Mouse (Mus musculus) layer of hippocampus, postnatal 14 days (tissue): ENCODE measurements around the gene Rraga. TPM values are rescaled to one million over a fixed set of nuclear protein-coding genes. Genes with fewer than 3 reads are reported as not detected.

Experiments used
- DNase-seq, 2 experiments: peaks; one replicate each; pipeline ENCODE4 v3.0.0; 2021 to 2022; ENCODE audit warnings: low spot score in 2 of 2, mixed read lengths in 1 of 2
- long read RNA-seq, 2 experiments: library from polyadenylated mRNA; stranded (forward); transcript quantifications; one replicate each; pipeline ENCODE4 v2.0.0; 2021
- total RNA-seq, 2 experiments: library from RNA; stranded (reverse); gene quantifications; 2 replicates each; pipeline ENCODE4 v1.2.3; 2021

Rraga gene
- 100 to 1,000 TPM; 144 to 148 TPM for total RNA-seq
- long read RNA-seq, experiment 1, transcript Rraga-201 (1 exons, 1,618 nt), result major isoform, 73 of 73 reads
- long read RNA-seq, experiment 1, partial matches to known transcripts, result 0 of 73 reads
- long read RNA-seq, experiment 1, other reads (novel, unspliced or antisense), result 0 of 73 reads
- long read RNA-seq, experiment 2, transcript Rraga-201 (1 exons, 1,618 nt), result major isoform, 107 of 107 reads
- long read RNA-seq, experiment 2, partial matches to known transcripts, result 0 of 107 reads
- long read RNA-seq, experiment 2, other reads (novel, unspliced or antisense), result 0 of 107 reads

DNA sequence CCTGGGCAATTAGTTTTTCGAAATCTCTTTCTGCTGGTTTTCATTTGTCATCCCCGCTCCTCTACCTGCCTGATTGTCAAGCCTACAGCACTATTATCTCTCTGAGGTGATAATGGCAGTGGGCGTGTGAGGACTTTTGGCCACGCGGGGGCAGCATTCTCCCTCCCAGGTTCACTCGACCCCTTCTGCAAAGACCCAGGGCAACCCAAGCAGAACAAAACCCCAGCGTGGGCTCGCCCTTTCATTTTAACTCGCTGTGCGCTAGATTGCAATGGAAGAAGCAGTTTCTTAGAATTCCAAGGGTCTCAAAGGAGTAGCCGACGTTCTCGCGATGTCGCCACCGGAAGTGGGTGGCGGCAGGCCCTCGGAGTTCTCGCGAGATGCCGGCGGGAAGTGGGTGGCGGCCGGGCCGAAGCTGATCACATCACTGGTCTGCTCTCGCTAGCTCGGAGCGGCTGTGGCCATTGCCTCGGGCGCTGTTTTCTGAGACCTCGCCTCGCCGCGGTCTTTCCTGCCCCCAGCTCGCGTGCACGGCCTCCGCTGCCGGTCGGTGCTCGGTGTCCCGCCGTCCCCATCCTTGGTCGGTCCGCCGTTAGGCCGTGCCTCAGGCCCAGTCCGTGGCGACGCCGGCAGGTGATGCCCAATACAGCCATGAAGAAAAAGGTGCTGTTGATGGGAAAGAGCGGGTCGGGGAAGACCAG is at the start of gene Rraga:
TSS of gene Rraga (plus strand) at position 386 of the 701 bp plus-strand sequence.
- DNase-seq, result peak; percentile 95

- DNase-seq, result no peak
These were observed 48.0 kb upstream of the Rraga start for GRCm38 (mm10) chr4:86527162-86528136.

DNA sequence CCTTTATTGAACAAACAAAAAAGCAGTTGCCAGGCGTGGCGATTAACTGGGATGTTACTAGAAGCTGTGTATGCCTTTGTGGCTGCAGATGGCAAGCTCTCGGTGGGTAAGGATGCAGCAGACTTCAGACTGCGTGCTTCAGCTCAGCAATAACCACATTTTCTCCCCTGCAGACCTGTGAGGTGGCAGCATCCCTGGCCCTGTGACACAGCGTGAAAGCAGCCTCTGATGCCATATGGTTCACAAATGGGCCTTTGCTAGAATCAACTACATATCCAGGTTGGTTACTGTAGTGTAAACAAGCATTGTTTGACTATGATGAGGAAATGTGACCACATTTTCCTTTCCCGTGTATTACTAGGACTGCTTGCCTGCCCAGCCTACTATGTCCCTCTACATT is 46.3 kb upstream of the Rraga start:
- no peak for DNase-seq

DNA sequence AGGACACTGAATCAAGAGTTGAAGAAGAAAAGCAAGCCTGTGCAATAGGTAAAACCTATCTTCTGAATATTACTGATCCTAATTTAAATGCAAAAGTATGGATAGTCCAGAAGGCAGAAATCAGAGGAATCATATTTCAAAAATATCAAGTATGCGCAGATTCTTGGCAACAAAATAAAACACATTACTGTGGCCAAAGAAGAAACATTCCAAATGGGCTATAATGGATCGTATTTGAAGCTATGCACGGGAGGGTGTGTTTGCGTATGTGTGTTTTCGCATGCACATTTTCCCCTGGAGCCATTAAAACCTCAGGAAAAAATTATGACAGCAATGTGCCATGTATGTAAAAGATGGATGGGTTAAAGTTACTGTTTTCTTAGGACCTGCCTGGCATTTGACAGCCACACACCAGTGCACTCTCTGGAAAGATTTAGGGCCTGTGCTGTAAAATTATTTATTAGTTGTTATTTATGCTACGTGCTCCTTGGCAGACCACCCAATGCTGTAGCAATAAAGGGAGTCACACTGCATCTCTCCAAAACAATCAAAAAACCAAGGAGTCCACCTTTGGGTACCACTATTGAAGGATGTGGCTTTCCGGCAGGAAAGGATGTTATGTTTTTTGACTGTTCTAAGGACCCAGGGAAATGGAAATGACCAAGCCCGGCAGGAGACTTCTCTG is 41.9 kb upstream of the Rraga start:
- DNase-seq, result no peak

- no peak for DNase-seq
These were observed 41.4 kb upstream of the Rraga start for GRCm38 (mm10) chr4:86534091-86534481.

DNA sequence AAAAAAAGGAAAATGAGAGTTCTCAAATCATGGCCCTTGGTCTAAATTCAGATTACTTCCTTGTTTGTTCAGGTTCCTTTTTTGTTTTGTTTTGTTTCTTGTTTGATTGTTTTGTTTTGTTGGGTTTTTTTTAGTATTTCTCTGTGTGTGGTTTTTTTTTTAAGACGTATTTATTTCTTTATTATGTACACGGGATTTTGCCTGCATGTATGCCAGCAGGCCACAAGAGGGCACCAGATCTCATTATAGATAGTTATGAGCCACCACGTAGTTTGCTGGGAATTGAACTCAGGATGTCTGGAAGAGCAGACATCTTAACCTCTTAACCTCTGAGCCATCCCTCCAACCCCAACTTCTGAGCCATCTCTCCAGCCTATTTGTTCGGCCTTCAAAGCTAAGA is 37.5 kb upstream of the Rraga start:
- no peak for DNase-seq

DNA sequence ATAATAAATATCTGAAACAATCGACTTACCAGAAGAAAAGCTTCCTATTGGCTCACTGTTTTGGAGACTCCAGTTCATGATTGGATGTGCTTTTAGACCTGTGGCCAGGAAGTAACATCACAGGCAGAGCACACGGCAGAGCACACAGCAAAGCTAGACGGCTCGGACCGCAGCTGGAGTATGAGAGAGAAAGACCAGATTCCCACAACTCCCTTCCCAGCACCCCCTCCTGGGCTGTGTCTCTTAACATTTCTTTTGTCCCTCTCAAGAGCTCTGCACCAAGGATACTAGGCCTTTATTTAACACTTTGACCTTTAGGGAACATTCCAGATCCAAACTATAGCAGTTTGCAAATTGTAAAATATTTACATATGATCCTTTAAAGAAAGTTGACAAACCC is 36.5 kb upstream of the Rraga start:
- DNase-seq, result no peak

DNA sequence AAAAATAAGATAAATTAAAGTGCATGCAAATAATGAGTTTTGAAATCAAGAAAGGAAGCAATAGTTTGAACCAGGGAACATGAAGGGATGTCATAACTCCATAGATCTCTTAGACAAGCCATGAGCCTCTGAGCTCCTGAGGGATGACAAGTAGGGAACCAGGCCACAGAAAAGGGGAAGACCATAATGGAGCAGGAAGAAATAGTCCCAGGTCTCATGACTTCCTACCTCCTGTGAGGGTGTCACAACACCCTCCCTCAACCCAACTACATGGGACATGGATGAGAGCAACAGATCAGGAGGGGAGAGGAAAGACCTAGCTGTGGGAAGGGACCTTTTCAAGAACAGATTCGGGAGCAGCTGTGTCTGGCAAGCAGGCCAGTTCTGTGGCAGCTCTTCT is 33.9 kb upstream of the Rraga start:
- no peak for DNase-seq

- DNase-seq, result no peak
These were observed 31.5 kb upstream of the Rraga start for GRCm38 (mm10) chr4:86543999-86544398.

DNA sequence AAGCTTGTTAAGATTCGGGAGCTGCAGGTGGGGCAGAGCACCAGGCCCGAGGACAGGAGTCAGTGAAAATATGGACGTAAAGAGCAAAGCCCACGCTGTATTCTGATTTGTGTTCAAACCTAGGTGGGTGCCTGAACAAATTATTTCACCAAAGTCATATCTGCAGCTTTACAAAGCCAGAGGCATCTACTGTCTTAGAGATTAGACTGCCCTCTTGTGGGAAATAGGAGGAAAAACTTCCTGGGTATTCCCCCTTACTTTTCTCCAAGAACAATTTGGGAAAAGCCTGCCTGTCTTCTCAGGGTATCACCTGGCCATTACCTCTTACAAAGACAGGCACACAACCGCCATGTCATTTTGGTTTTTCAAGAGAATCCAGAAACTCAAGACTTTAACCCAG is 29.9 kb upstream of the Rraga start:
- DNase-seq, result peak in 1 of 2 experiments; percentile 26

- no peak for DNase-seq
These were observed 27.1 kb upstream of the Rraga start for GRCm38 (mm10) chr4:86548332-86548731.

GRCm38 (mm10) chr4:86555035-86555707 is 20.3 kb upstream of the Rraga start:
- peak in 1 of 2 experiments; percentile 32 for DNase-seq

DNA sequence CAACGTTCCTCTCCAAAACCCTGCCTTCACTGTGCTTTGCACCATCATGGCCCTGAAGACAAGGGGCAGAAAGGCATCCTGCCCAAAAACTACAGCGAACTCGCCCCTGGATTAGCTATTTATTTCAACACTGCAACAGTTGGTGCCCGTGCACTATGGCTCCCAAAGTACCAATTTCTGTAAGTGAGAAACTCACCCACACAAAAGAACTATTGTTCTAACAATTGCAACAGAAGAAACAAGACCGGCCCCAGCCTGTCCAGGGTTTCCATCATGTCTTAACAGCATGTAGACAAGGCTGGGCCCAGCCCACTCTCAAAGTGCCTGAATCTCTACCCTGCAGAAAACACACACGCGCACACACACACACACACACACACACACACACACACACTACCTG is 18.1 kb upstream of the Rraga start:
- no peak for DNase-seq

DNA sequence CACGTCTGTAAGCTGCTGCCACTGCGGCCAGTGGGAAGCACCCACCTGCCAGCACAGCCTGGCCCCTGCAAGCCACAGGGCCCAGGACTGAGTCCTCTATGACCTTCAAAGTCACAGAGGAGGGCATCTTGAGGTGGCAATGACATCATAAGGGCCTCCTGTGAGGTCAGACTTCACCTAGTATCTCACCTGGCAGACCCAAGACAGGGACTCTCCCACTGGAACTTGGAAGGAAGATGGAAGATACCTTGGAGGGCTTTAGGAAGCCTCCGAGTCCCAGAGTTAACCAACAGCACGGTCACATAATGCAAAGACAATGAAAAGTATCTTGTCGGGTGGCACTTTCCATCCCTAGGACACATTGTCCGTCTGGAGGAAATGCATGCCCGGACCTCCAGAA is 17.2 kb upstream of the Rraga start, which contains the start of gene Saxo1:
TSS of gene Saxo1 (minus strand) at position 101 of the 400 bp plus-strand sequence.
- DNase-seq, result no peak

DNA sequence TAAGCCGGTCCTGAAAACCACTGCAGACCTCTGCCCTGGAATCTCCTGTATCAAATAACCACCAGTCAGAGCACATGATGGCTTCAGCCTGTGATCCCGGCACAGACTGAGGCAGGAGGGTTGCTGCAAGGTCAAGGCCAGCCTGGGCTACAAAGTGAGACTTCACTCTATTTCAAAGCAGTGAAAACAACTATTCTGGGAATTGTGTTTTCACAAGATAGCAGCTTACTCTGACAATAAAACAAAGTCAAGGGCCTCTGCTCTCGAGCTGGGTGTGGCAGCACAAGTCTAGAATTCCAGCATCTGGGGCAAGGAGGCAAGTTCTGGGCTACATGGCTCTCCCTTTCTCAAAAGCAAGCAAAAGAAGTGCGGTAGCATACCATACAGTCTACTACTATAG is 16.5 kb upstream of the Rraga start:
- DNase-seq, result no peak

GRCm38 (mm10) chr4:86561061-86561460 is 14.4 kb upstream of the Rraga start:
- no peak for DNase-seq

DNA sequence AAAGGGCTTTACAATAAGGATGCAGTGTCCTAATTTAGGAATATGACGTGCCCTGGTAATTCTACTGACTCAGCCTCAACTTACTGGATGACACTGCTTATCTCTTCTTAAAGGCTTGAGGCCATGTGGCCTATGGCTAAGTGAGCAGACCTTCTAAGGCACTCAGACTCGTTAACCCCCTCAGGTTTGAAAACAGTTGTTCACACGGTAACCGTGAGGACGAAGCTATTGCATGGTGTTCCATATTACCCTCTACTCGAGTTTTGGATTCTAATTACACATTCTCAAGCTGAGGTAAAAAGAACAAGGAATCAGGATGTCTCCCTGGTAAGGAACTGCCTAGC is 557 bp upstream of the Rraga start:
- no peak for DNase-seq

- DNase-seq, result peak; percentile 31 to 35
These were observed 663 bp downstream of the Rraga start for GRCm38 (mm10) chr4:86576120-86576541.

DNA sequence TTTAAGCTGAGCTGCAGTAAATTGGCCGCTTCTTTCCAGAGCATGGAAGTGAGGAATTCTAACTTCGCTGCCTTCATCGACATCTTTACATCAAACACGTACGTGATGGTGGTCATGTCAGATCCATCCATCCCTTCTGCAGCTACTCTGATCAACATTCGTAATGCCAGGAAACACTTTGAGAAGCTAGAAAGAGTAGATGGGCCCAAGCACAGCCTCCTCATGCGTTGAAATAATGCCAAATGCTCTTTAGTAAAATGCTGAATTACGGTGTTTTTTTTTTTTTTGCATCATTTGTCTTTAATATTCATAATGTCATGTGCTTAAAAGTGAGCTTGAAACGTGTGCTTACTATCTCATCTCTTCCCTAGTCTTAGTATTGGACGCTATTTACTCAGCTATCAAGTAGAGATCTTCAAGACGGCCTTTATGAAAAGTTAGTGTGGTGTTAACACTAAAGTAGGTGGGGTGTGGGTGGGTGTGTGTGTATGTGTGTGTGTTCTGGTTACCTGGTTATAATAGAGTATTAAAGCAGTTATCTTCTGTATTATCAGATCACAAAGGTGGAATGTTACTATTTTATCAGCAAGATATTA is 1.3 kb downstream of the Rraga start:
- no peak for DNase-seq

DNA sequence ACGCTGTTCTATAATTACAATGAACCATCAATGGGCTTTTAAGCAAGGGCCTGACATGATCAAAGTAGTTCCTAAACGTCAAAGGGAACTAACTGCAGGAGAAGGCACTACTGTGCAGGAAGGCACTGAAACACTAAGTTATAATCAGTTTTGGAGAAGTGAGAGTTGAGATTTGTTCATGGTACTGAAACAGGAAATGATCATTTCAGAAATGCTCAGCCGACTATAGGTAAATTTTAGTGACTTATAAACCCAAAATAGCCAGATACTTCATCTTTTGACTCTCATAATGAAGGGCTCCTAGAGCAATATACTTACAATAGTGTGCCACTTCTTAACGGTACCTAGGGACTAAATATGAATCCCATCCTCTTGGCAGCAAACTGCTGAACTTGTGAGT is 4.6 kb downstream of the Rraga start:
- DNase-seq, result no peak
